Mouse (Mus musculus) MEL (cell line): ENCODE measurements around the gene Ppp4c. TPM values are rescaled to one million over a fixed set of nuclear protein-coding genes. Genes with fewer than 3 reads are reported as not detected.

ENCODE experiments used
- DNase-seq: peaks from one replicate; pipeline ENCODE4 v3.0.0; 2011; ENCODE audit warnings: low read depth, low spot score
- H3K27ac ChIP-seq: 2 replicates; pipeline ENCODE4 v1.5.1; 2012; ENCODE audit warnings: low read depth, mild to moderate bottlenecking, control low read depth, low read length, moderate library complexity; ENCODE audit not compliant: control insufficient read depth
- H3K27me3 ChIP-seq, 2 experiments: fragments of 150-350 bp in 1 of 2; sonication (generic) in 1 of 2; 2 replicates each; pipeline ENCODE4 v1.6.1; 2012; ENCODE audit warnings: low read length in 2 of 2, mild to moderate bottlenecking in 2 of 2, improper control_type of control experiment in 1 of 2, moderate library complexity in 1 of 2; ENCODE audit not compliant: insufficient read depth in 2 of 2, control insufficient read depth in 1 of 2
- H3K36me3 ChIP-seq, 2 experiments: 2 replicates each; pipeline ENCODE4 v1.6.1; 2012 to 2014; ENCODE audit warnings: low read length in 2 of 2, improper control_type of control experiment in 1 of 2, inconsistent platforms in 1 of 2, mild to moderate bottlenecking in 1 of 2; ENCODE audit not compliant: insufficient read depth in 2 of 2, control insufficient read depth in 1 of 2
- H3K4me1 ChIP-seq, 2 experiments: fragments of 150-350 bp in 1 of 2; sonication (generic) in 1 of 2; 2 replicates each; pipeline ENCODE4 v1.6.1; 2012; ENCODE audit warnings: low read length in 2 of 2, improper control_type of control experiment in 1 of 2, mild to moderate bottlenecking in 1 of 2; ENCODE audit not compliant: insufficient read depth in 2 of 2, control insufficient read depth in 1 of 2
- H3K4me3 ChIP-seq, 2 experiments: fragments of 150-350 bp in 1 of 2; sonication (generic) in 1 of 2; 2 replicates each; pipeline ENCODE4 v1.5.1; 2012; ENCODE audit warnings: low read depth in 2 of 2, low read length in 2 of 2, mild to moderate bottlenecking in 2 of 2, moderate library complexity in 2 of 2, control low read depth in 1 of 2, improper control_type of control experiment in 1 of 2; ENCODE audit not compliant: control insufficient read depth in 1 of 2, insufficient read depth in 1 of 2
- H3K79me2 ChIP-seq: 2 replicates; pipeline ENCODE4 v1.6.1; 2012; ENCODE audit warnings: mild to moderate bottlenecking, low read length, moderate library complexity; ENCODE audit not compliant: control insufficient read depth, poor library complexity, insufficient read depth
- H3K9ac ChIP-seq: 2 replicates; pipeline ENCODE4 v1.6.1; 2012; ENCODE audit warnings: low read depth, mild to moderate bottlenecking, control low read depth, low read length, moderate library complexity; ENCODE audit not compliant: control insufficient read depth, poor library complexity, severe bottlenecking
- H3K9me3 ChIP-seq: fragments of 150-350 bp; sonication (generic); replicated peaks from 2 replicates; pipeline ENCODE4 v1.6.1; 2012; ENCODE audit warnings: mild to moderate bottlenecking, low read length, improper control_type of control experiment, moderate library complexity; ENCODE audit not compliant: insufficient read depth
- BHLHE40 ChIP-seq: IDR thresholded peaks from 2 replicates; pipeline ENCODE4 v1.6.1; 2012; ENCODE audit warnings: low read depth, mild to moderate bottlenecking, inconsistent platforms, low read length, improper control_type of control experiment, borderline replicate concordance
- CHD1 ChIP-seq: IDR thresholded peaks from 2 replicates; pipeline ENCODE4 v1.6.1; 2012; ENCODE audit warnings: low read depth, mild to moderate bottlenecking, inconsistent platforms, low read length, improper control_type of control experiment
- CHD2 ChIP-seq: IDR thresholded peaks from 2 replicates; pipeline ENCODE4 v1.6.1; 2011; ENCODE audit warnings: low read length, improper control_type of control experiment
- CTCF ChIP-seq, 3 experiments: IDR thresholded peaks in 2 of 3; conservative IDR thresholded peaks in 1 of 3; 2 replicates each; pipeline ENCODE4 v1.5.1; 2011 to 2012; ENCODE audit warnings: low read length in 3 of 3, low read depth in 2 of 3, mild to moderate bottlenecking in 2 of 3, improper control_type of control experiment in 1 of 3, inconsistent platforms in 1 of 3, mixed read lengths in 1 of 3, moderate library complexity in 1 of 3; ENCODE audit not compliant: control insufficient read depth in 1 of 3, insufficient read depth in 1 of 3, poor library complexity in 1 of 3, severe bottlenecking in 1 of 3
- EP300 ChIP-seq, 2 experiments: IDR thresholded peaks; 2 replicates each; pipeline ENCODE4 v1.6.1; 2011; ENCODE audit warnings: improper control_type of control experiment in 2 of 2, low read length in 2 of 2, low read depth in 1 of 2, mild to moderate bottlenecking in 1 of 2
- ETS1 ChIP-seq: IDR thresholded peaks from 2 replicates; pipeline ENCODE4 v1.6.1; 2012; ENCODE audit warnings: low read depth, mild to moderate bottlenecking, inconsistent platforms, low read length, improper control_type of control experiment, moderate library complexity
- GATA1 ChIP-seq: IDR thresholded peaks from 2 replicates; pipeline ENCODE4 v1.6.1; 2011; ENCODE audit warnings: low read depth, low read length, improper control_type of control experiment
- JUND ChIP-seq: IDR thresholded peaks from 2 replicates; pipeline ENCODE4 v1.6.1; 2011; ENCODE audit warnings: low read depth, mild to moderate bottlenecking, improper control_type of control experiment, low read length
- MAFK ChIP-seq: IDR thresholded peaks from 2 replicates; pipeline ENCODE4 v1.6.1; 2011; ENCODE audit warnings: low read depth, mild to moderate bottlenecking, low read length, improper control_type of control experiment, borderline replicate concordance
- MAZ ChIP-seq: IDR thresholded peaks from 2 replicates; pipeline ENCODE4 v1.6.1; 2012; ENCODE audit warnings: low read depth, mild to moderate bottlenecking, inconsistent platforms, low read length, improper control_type of control experiment
- MEF2A ChIP-seq: IDR thresholded peaks from 2 replicates; pipeline ENCODE4 v1.6.1; 2014; ENCODE audit warnings: low read depth, mild to moderate bottlenecking, inconsistent platforms, low read length, improper control_type of control experiment; ENCODE audit not compliant: poor library complexity, insufficient replicate concordance, severe bottlenecking; ENCODE audit errors: extremely low read depth
- NELFE ChIP-seq: IDR thresholded peaks from 2 replicates; pipeline ENCODE4 v1.6.1; 2011; ENCODE audit warnings: low read depth, low read length, improper control_type of control experiment
- NRF1 ChIP-seq: IDR thresholded peaks from 2 replicates; pipeline ENCODE4 v1.6.1; 2014; ENCODE audit warnings: low read depth, mild to moderate bottlenecking, inconsistent platforms, low read length, improper control_type of control experiment, moderate library complexity; ENCODE audit not compliant: poor library complexity, insufficient read depth, severe bottlenecking
- POLR2A ChIP-seq, 2 experiments: IDR thresholded peaks; 2 replicates each; pipeline ENCODE4 v1.6.1; 2011 to 2012; ENCODE audit warnings: low read length in 2 of 2, mild to moderate bottlenecking in 2 of 2, control low read depth in 1 of 2, improper control_type of control experiment in 1 of 2, low read depth in 1 of 2, moderate library complexity in 1 of 2; ENCODE audit not compliant: control insufficient read depth in 1 of 2, insufficient read depth in 1 of 2, poor library complexity in 1 of 2
- RAD21 ChIP-seq: IDR thresholded peaks from 2 replicates; pipeline ENCODE4 v1.6.1; 2011; ENCODE audit warnings: mild to moderate bottlenecking, low read depth, low read length, improper control_type of control experiment
- RCOR1 ChIP-seq: IDR thresholded peaks from 2 replicates; pipeline ENCODE4 v1.6.1; 2012; ENCODE audit warnings: low read depth, mild to moderate bottlenecking, inconsistent platforms, low read length, improper control_type of control experiment
- SIN3A ChIP-seq: IDR thresholded peaks from 2 replicates; pipeline ENCODE4 v1.6.1; 2012; ENCODE audit warnings: low read length, improper control_type of control experiment, inconsistent platforms
- SMC3 ChIP-seq: IDR thresholded peaks from 2 replicates; pipeline ENCODE4 v1.6.1; 2011; ENCODE audit warnings: low read depth, low read length, improper control_type of control experiment
- TBP ChIP-seq: IDR thresholded peaks from 2 replicates; pipeline ENCODE4 v1.8.0; 2011; ENCODE audit warnings: low read depth, low read length, improper control_type of control experiment
- TCF12 ChIP-seq: IDR thresholded peaks from 2 replicates; pipeline ENCODE4 v1.6.1; 2014; ENCODE audit warnings: low read depth, mild to moderate bottlenecking, inconsistent platforms, low read length, improper control_type of control experiment, moderate library complexity
- UBTF ChIP-seq: IDR thresholded peaks from 2 replicates; pipeline ENCODE4 v1.6.1; 2012; ENCODE audit warnings: low read depth, mild to moderate bottlenecking, inconsistent platforms, low read length, improper control_type of control experiment, moderate library complexity, borderline replicate concordance; ENCODE audit not compliant: insufficient read depth
- USF1 ChIP-seq: IDR thresholded peaks from 2 replicates; pipeline ENCODE4 v1.6.1; 2014; ENCODE audit warnings: low read depth, mild to moderate bottlenecking, inconsistent platforms, low read length, improper control_type of control experiment, moderate library complexity
- USF2 ChIP-seq, 2 experiments: IDR thresholded peaks; 2 replicates each; pipeline ENCODE4 v1.6.1; 2011 to 2012; ENCODE audit warnings: improper control_type of control experiment in 2 of 2, low read length in 2 of 2, borderline replicate concordance in 1 of 2, inconsistent platforms in 1 of 2, low read depth in 1 of 2, mild to moderate bottlenecking in 1 of 2; ENCODE audit not compliant: insufficient read depth in 1 of 2
- ZC3H11A ChIP-seq: IDR thresholded peaks from 2 replicates; pipeline ENCODE4 v1.6.1; 2012; ENCODE audit warnings: low read depth, mild to moderate bottlenecking, inconsistent platforms, low read length, improper control_type of control experiment
- ZKSCAN1 ChIP-seq: IDR thresholded peaks from 2 replicates; pipeline ENCODE4 v1.6.1; 2012; ENCODE audit warnings: low read depth, mild to moderate bottlenecking, inconsistent platforms, low read length, improper control_type of control experiment, moderate library complexity
- ZNF384 ChIP-seq: IDR thresholded peaks from 2 replicates; pipeline ENCODE4 v1.6.1; 2012; ENCODE audit warnings: low read depth, mild to moderate bottlenecking, inconsistent platforms, low read length, improper control_type of control experiment
- polyA plus RNA-seq, 2 experiments: library from polyadenylated mRNA; stranded (reverse) in 1 of 2; unstranded in 1 of 2; fragments of >175 nt in 1 of 2; fragments of >200 nt in 1 of 2; gene quantifications; 2 replicates each; pipeline versions ENCODE4 v1.2.1 to v1.2.4; 2012; ENCODE audit warnings: low replicate concordance in 2 of 2, low read depth in 1 of 2; ENCODE audit not compliant: insufficient read length in 2 of 2, insufficient read depth in 1 of 2, missing spikeins in 1 of 2
- total RNA-seq: library from RNA; depleted of rRNA; stranded (reverse); fragments of 300-350 nt; gene quantifications from 2 replicates; pipeline ENCODE4 v1.2.3, GENCODE M21; 2012

Ppp4c gene
- total and polyA plus RNA-seq, 3 experiments, result 257 to 540 (median 265) TPM

- TF ChIP-seq NRF1 (no peak), RAD21 (no peak), MEF2A (no peak), SIN3A (no peak), POLR2A (IDR thresholded peaks at IDR 0.05; ENCODE audit: control insufficient read depth in 1 of 2, insufficient read depth in 1 of 2, low read depth in 1 of 2, low read length in 2 of 2, poor library complexity in 1 of 2) (no peak), USF2 (IDR thresholded peaks at IDR 0.05; ENCODE audit: borderline replicate concordance in 1 of 2, insufficient read depth in 1 of 2, low read depth in 1 of 2, low read length in 2 of 2) (no peak), UBTF (no peak), CHD2 (no peak), SMC3 (no peak), RCOR1 (no peak), NELFE (no peak), CHD1 (no peak), MAFK (no peak), TCF12 (no peak), ETS1 (no peak)
- H3K27ac ChIP-seq, result no peak overlapping the region
- no peak overlapping the region for H3K4me3 ChIP-seq
- no peaks in the 10 kb centered on the region for H3K36me3 ChIP-seq
- H3K4me1 ChIP-seq, result peaks cover 2 to 8% of the 10 kb centered on the region in 2 experiments; a peak in 2 of 4 replicates
- no peak for DNase-seq
- H3K27me3 ChIP-seq, result no peaks in the 10 kb centered on the region
- H3K9ac ChIP-seq, result no peak overlapping the region
- H3K9me3 ChIP-seq, result no peaks in the 10 kb centered on the region
- H3K79me2 ChIP-seq, result no peaks in the 10 kb centered on the region
Observed at GRCm38 (mm10) chr7:126822741-126823140, 30.4 kb upstream of the Ppp4c start.

- H3K4me3 ChIP-seq, result no peak overlapping the region
- no peaks in the 10 kb centered on the region for H3K79me2 ChIP-seq
- no peaks in the 10 kb centered on the region for H3K36me3 ChIP-seq
- peaks cover 2 to 8% of the 10 kb centered on the region in 2 experiments; a peak in 2 of 4 replicates for H3K4me1 ChIP-seq
- H3K9ac ChIP-seq, result peak overlapping the region; percentile 30
- 0 out of 4 replicates have a peak, but pooled peaks cover 2% of the 10 kb centered on the region in 2 experiments for H3K27me3 ChIP-seq
- peak; percentile 83 for DNase-seq
- TF ChIP-seq GATA1 (0 out of 2 replicates have a peak, but pooled peaks have one; percentile 10), RAD21 (peak; percentile 95), USF1 (no peak), EP300 (IDR thresholded peaks at IDR 0.05; ENCODE audit: low read depth in 1 of 2, low read length in 2 of 2) (0 out of 4 replicates have a peak, but pooled peaks of 1 of the 2 experiments have one; percentile 5), ZC3H11A (peak; percentile 83), SIN3A (peak; percentile 55; the same call in 1 of the 2 replicates), ZKSCAN1 (no peak), ZNF384 (peak; percentile 28; the same call in 1 of the 2 replicates), NRF1 (0 out of 2 replicates have a peak, but pooled peaks have one; percentile 15), CTCF (IDR thresholded peaks at IDR 0.05 in 2 of 3, conservative IDR thresholded peaks at IDR 0.05 in 1 of 3; ENCODE audit: control insufficient read depth in 1 of 3, insufficient read depth in 1 of 3, low read depth in 2 of 3, low read length in 3 of 3, poor library complexity in 1 of 3, severe bottlenecking in 1 of 3) (peak; percentile 93 to 99 (median 96)), TBP (no peak), MEF2A (no peak), JUND (no peak), BHLHE40 (0 out of 2 replicates have a peak, but pooled peaks have one; percentile 33), SMC3 (peak; percentile 93), MAZ (peak; percentile 85), MAFK (no peak)
- TF ChIP-seq, all 39 proteins: peak for 11
- Histone ChIP-seq H3K27ac (no peak overlapping the region), H3K9me3 (no peaks in the 10 kb centered on the region)
Observed at GRCm38 (mm10) chr7:126821835-126822511, 29.7 kb upstream of the Ppp4c start.
